Mouse (Mus musculus) B cell, adult 62 days (primary cell): ENCODE results near the gene Gnb3. TPM values are rescaled to one million over a fixed set of nuclear protein-coding genes. Genes with fewer than 3 reads are reported as not detected.

Experiments used
- total RNA-seq: library from RNA; stranded (reverse); gene quantifications from 4 replicates; pipeline ENCODE4 v1.2.4, GENCODE M21; 2023

Gnb3 gene
- total RNA-seq = not detected in 4 replicates

DNA sequence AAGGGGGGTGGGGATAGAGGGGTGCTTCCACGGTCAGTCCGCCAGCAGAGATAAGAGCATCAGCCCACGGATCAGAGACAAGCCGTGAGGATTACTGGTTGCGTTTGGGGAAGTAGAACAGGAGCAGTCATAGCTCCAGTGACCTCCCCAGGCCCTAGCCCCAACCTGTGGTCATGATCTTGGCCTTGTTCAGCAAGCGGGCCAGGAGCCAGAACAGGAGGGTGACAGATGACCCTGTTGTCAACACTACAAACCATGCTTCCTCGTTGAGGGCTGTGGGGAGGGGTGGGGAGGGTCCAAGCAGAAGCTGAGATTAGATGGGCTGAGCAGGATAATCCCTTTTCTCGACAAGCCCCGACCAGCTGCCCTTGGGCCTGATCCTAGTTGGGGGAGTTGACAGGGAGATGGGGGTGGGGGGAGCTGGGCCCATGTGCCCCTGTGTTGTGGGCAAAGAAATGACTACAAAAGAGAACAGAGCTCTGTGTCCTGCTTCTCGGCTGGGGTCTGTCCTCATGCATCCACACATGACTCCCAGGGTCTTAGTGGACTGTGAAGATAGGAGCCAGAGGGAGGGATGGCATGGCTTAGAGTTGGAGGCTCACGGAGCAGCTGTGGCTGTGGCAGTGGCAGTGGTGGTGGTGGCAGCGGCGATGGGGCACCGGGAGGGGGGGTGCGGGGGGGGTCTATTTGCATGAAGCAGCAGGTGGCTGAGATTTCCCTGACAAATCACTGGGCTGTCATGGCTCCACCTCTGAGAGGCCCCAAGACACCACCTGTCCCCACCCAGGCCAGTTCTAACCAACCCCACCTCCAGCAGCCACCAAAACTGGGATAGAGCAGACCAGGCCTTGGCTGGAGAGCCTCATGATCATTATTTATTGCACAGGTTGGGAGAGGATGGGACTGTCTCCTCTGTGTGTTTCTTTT lies at the start of gene Gnb3:
Gene Gnb3, minus strand, starts transcription at position 35 of the 927 bp plus-strand sequence.

GRCm38 (mm10) chr6:124887986-124888385 lies 47.9 kb upstream of the Gnb3 start, which contains the start of gene Cd4:
Gene Cd4, minus strand, starts transcription at chr6:124888221.

DNA sequence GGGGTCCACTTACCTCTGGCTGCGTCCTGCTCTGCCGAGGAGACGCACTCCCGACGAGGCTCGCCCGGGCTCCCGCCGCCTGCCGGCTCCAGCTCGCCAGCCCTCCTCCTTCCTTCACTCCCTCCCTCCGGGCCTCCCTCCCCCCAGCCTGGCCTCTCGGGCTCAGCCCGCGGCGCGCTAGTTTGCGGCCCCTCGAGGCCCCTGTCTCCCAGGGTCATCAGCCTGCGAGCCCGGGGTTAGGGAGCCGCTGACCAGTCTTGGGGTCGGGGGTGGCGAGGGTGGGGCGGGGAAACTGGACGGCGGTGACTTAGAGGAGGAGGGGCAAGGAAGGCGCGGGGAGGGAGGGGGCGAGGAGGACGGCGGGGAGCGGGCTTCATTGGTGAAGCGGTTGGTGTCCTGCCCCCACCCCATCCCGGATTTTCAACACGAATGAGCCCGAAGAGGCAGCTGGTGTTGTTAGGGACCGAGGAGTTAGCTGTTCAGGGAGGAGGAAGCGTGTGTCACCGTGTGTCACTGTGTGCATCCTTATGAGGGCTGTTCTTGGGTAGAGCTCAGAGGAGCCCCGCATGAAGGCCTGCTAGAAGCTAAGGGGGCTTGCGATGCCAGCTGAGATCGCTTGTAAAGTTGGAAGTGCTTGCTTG lies 23.7 kb upstream of the Gnb3 start, which contains the start of gene Gpr162:
Gene Gpr162, minus strand, starts transcription at position 326 of the 641 bp plus-strand sequence.

DNA sequence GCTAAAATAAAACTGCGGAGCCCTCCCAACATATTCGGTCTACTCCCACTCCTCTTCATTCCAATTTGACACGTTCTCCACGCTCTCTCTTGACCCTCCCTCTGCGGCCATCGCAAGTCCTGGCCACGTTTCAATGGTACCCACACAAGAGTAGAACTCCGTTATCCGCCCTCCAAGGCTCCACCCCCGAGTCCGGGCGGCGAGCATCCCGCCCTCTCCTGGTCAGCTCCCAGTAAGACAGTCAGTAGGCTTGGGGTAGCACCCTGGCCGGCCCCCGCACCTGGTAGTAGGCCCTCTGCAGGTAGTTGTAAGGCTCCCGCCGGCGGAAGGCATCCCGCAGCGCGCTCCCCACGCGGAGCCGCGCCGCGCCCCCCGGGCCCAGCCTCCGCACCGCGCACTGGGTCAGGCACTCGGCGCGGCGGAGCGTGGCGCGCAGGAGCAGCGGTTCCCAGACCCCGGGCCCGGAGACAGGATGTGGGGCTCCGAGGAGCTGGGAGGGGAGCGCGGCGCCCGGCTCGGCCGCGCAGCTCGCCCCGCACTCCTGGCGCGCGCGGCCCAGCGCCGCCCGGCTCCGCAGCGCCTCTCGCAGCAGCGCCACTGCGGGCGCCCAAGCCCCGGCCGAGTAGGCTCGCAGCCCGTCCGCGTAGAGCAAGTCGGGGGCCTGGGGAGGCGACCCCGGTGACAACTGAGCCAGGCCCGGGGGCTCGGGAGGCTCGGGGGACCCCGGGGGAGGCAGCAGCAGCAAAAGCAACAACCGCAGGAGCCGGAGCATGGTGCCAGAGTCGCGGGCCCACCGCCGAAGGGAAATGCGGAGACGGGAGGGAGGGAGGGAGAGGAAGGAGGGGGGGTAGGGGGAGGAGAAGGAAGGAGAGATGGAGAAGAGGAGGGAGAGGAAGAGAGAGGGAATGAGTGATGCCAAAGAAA lies 17.1 kb upstream of the Gnb3 start, which contains the start of gene P3h3:
Gene P3h3, minus strand, starts transcription at position 837 of the 924 bp plus-strand sequence.

DNA sequence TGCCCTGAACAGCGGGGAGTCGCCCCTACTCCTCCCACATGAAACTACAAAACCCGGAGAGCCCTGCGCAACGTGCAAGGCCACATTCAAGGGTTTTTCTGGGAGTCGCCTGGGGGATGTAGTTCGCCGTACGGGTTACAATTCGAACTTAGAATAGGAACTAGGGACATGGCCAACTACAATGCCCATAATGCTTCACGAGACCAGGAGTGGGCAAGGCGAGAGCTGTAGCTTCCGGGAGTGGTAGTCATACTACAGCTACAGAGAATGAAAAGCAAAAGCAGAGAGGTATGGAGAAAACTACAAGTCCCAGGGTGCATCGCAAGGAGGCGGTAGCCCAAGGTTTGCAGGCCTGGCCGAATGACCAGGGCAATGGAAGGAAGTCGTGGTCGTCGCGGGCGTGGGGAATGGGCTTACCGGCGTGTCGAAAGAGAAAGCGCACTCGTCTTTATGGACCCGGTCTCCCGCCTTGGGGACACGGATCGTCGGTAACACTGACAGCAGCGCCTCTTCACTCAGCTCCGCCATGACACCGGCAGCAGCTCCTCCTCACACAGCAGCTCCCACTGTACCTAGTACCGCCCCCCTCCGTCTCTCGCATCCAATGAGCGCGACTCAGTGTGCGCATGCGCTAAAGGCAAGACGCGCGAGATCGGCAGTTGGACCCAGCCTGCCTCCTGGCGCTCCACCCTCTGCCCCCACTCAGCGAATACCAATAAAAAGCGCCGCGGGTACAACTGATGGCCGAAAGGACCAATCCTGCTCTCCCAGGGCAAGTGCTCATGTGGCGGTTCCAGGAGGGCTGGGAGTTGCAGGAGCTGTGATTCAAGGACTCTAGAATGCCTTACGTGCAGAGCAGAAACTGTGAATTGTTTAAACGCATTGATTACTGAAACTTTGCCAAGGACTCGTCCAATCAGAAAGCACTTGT lies 10.9 kb downstream of the Gnb3 start, which contains the start of the genes Usp5 and Cdca3:
Gene Usp5, minus strand, starts transcription at position 617 of the 931 bp plus-strand sequence.
Gene Cdca3, plus strand, starts transcription at position 680 of the 931 bp plus-strand sequence.

GRCm38 (mm10) chr6:124813933-124814332 lies 26.1 kb downstream of the Gnb3 start, which contains the start of gene Tpi1:
Gene Tpi1, minus strand, starts transcription at chr6:124814296.

GRCm38 (mm10) chr6:124808358-124809012 lies 31.6 kb downstream of the Gnb3 start, which contains the start of gene Spsb2:
Gene Spsb2, plus strand, starts transcription at chr6:124808661.

Other genes with a start within 250 kb of the Gnb3 start
- gene C1s2, start 204.2 kb downstream of the Gnb3 start, total RNA-seq = not detected in 4 replicates
- 42.2 to 48.8 TPM (median 45.2 TPM) in 4 replicates for gene Lpcat3, start 177.2 kb downstream of the Gnb3 start, total RNA-seq
- 115 to 118 TPM (median 117 TPM) in 4 replicates for gene Emg1, start 128.1 kb downstream of the Gnb3 start, total RNA-seq
- gene Phb2, start 127.9 kb downstream of the Gnb3 start, total RNA-seq = 203 to 223 TPM (median 208 TPM) in 4 replicates
- 539 to 564 TPM (median 559 TPM) in 4 replicates for gene Ptpn6, start 101.6 kb downstream of the Gnb3 start, total RNA-seq
- 241 to 258 TPM (median 254 TPM) in 4 replicates for gene Grcc10, start 98.9 kb downstream of the Gnb3 start, total RNA-seq
- not detected in 4 replicates for gene Gm45234, start 84.3 kb downstream of the Gnb3 start, total RNA-seq
- gene Atn1, start 83.8 kb downstream of the Gnb3 start, total RNA-seq = 25.6 to 34.0 TPM (median 29.7 TPM) in 4 replicates
- gene Eno2, start 70.6 kb downstream of the Gnb3 start, total RNA-seq = 3.8 to 9.2 TPM (median 6.2 TPM) in 4 replicates
- gene Lrrc23, start 60.5 kb downstream of the Gnb3 start, total RNA-seq = 3.5 to 6.6 TPM (median 4.1 TPM) in 4 replicates
- 6.7 to 7.2 TPM (median 6.9 TPM) in 4 replicates for gene Spsb2, start 31.6 kb downstream of the Gnb3 start, total RNA-seq
- gene Tpi1, start 26.0 kb downstream of the Gnb3 start, total RNA-seq = 52.3 to 60.9 TPM (median 55.2 TPM) in 4 replicates
- 76.6 to 80.7 TPM (median 78.4 TPM) in 4 replicates for gene Usp5, start 10.8 kb downstream of the Gnb3 start, total RNA-seq
- gene Cdca3, start 10.7 kb downstream of the Gnb3 start, total RNA-seq = 1.0 to 3.3 TPM (median 1.9 TPM) in 4 replicates
- not detected in 4 replicates for gene P3h3, start 17.5 kb upstream of the Gnb3 start, total RNA-seq
- gene Gpr162, start 23.7 kb upstream of the Gnb3 start, total RNA-seq = 0.36 to 1.1 TPM (median 0.58 TPM) in 4 replicates
- gene Cd4, start 47.9 kb upstream of the Gnb3 start, total RNA-seq = 0.63 to 1.4 TPM (median 1.1 TPM) in 4 replicates
- gene Lag3, start 71.4 kb upstream of the Gnb3 start, total RNA-seq = 0.29 to 0.66 TPM (median 0.52 TPM) in 4 replicates
- 43.8 to 58.5 TPM (median 52.8 TPM) in 4 replicates for gene Ptms, start 79.8 kb upstream of the Gnb3 start, total RNA-seq
- 93.4 to 104 TPM (median 97.7 TPM) in 4 replicates for gene Mlf2, start 91.1 kb upstream of the Gnb3 start, total RNA-seq
- gene Cops7a, start 125.3 kb upstream of the Gnb3 start, total RNA-seq = 42.7 to 58.0 TPM (median 49.0 TPM) in 4 replicates
- 1.0 to 4.5 TPM in 2 of 4 replicates, not detected in the others for gene Pianp, start 156.4 kb upstream of the Gnb3 start, total RNA-seq
- gene Zfp384, start 168.9 kb upstream of the Gnb3 start, total RNA-seq = 94.5 to 101 TPM (median 96.3 TPM) in 4 replicates
- gene Ing4, start 199.5 kb upstream of the Gnb3 start, total RNA-seq = 77.2 to 90.6 TPM (median 81.6 TPM) in 4 replicates
- gene Acrbp, start 209.4 kb upstream of the Gnb3 start, total RNA-seq = 11.0 to 13.7 TPM (median 11.4 TPM) in 4 replicates
- gene Lpar5, start 227.6 kb upstream of the Gnb3 start, total RNA-seq = 13.3 to 16.6 TPM (median 16.0 TPM) in 4 replicates